Mouse (Mus musculus) layer of hippocampus, postnatal 25 days (tissue): ENCODE measurements at regions not wholly inside any gene's neighbourhood (a gene's known extent, or its start where the extent isn't known, plus 50 kb on each side); places are given as distances from the start of the nearest gene placed in this dataset.

Experiments used
- DNase-seq, 2 experiments: peaks; one replicate each; pipeline ENCODE4 v3.0.0; 2022; ENCODE audit warnings: mixed read lengths in 2 of 2, low spot score in 1 of 2; ENCODE audit errors: extremely low spot score in 1 of 2

- no peak for DNase-seq
These were observed 138.7 kb downstream of the Foxo1 start for GRCm38 (mm10) chr3:52406778-52407318.

GRCm38 (mm10) chr3:52404636-52405035 lies 136.5 kb downstream of the Foxo1 start:
- DNase-seq: no peak

- no peak for DNase-seq
These were observed 134.9 kb downstream of the Foxo1 start for GRCm38 (mm10) chr3:52403032-52403431.
